Mouse (Mus musculus): ENCODE measurements around the gene Rhbdf2.

GRCm38 (mm10) chr11:116613234-116613633, 13.6 kb downstream of the Rhbdf2 start:
- TF ChIP-seq CTCF (IDR thresholded peaks at IDR 0.05; ENCODE audit: low read depth) (no peak), EP300 (IDR thresholded peaks at IDR 0.05; ENCODE audit: low read depth) (no peak)
